Mouse (Mus musculus): ENCODE measurements around the gene Gm20509. TPM values are rescaled to one million over a fixed set of nuclear protein-coding genes. Genes with fewer than 3 reads are reported as not detected.

Gene Gm20509
- total RNA-seq, 1 experiment from 2014 or later = not detected

- no peak for ATAC-seq (replicated peaks in 1 of 2; ENCODE audit: insufficient read depth in 1 of 2, low FRiP score in 2 of 2, low TSS enrichment in 1 of 2, low read depth in 1 of 2, poor library complexity in 2 of 2, severe bottlenecking in 2 of 2)
Measured at GRCm38 (mm10) chr9:73130529-73130928, 28.3 kb downstream of the Gm20509 start.

GRCm38 (mm10) chr9:73137341-73137886, 35.1 kb downstream of the Gm20509 start:
- ATAC-seq (replicated peaks in 1 of 2; ENCODE audit: insufficient read depth in 1 of 2, low FRiP score in 2 of 2, low TSS enrichment in 1 of 2, low read depth in 1 of 2, poor library complexity in 2 of 2, severe bottlenecking in 2 of 2) = no peak

DNA sequence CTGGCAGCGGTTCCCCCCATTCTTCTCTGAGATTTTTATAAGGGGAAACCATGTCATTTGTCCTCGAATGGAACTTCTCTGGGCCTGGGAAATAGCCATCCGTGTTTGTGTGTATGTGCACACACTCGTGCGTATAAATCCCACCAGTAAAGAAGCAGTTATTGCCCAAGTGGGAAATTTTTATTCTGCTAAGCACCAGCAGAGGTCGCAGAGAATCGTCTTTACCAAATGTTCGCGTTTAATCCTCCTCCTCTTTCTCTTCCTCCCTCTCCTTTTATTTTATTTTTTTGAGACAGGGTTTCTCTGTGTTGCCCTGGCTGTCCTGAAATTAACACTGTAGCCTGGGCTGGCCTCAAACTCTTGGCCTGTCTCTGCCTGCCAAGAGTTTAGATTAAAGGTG, 52.1 kb downstream of the Gm20509 start:
- ATAC-seq (replicated peaks in 1 of 2; ENCODE audit: insufficient read depth in 1 of 2, low FRiP score in 2 of 2, low TSS enrichment in 1 of 2, low read depth in 1 of 2, poor library complexity in 2 of 2, severe bottlenecking in 2 of 2) = no peak

- peak in 1 of 2 experiments; percentile 41; a peak in 1 of 4 replicates for ATAC-seq (replicated peaks in 1 of 2; ENCODE audit: insufficient read depth in 1 of 2, low FRiP score in 2 of 2, low TSS enrichment in 1 of 2, low read depth in 1 of 2, poor library complexity in 2 of 2, severe bottlenecking in 2 of 2)
Measured at GRCm38 (mm10) chr9:73157968-73158367, 55.7 kb downstream of the Gm20509 start.

DNA sequence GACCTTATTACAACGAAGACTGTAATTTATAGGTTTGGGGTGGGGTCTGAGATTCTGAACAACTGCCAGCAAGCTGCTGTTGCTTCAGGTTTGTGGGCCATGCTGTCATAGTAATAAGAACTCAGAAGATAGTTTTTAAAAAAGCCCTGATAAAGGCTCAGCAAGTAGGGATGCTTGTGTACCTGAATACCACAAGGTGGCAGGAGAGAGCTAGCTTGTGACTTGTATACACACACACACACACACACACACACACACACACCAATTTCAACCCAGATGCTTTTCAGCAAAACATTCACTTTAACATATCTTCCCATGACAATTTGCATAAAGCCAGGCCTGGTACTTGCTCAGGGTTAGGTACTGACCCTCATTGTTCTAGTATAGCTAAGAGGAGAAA, 57.0 kb downstream of the Gm20509 start:
- ATAC-seq (replicated peaks in 1 of 2; ENCODE audit: insufficient read depth in 1 of 2, low FRiP score in 2 of 2, low TSS enrichment in 1 of 2, low read depth in 1 of 2, poor library complexity in 2 of 2, severe bottlenecking in 2 of 2) = no peak

- peak; percentile 67 to 80 for ATAC-seq (replicated peaks in 1 of 2; ENCODE audit: insufficient read depth in 1 of 2, low FRiP score in 2 of 2, low TSS enrichment in 1 of 2, low read depth in 1 of 2, poor library complexity in 2 of 2, severe bottlenecking in 2 of 2)
Measured at GRCm38 (mm10) chr9:73162571-73163333, 60.5 kb downstream of the Gm20509 start.

DNA sequence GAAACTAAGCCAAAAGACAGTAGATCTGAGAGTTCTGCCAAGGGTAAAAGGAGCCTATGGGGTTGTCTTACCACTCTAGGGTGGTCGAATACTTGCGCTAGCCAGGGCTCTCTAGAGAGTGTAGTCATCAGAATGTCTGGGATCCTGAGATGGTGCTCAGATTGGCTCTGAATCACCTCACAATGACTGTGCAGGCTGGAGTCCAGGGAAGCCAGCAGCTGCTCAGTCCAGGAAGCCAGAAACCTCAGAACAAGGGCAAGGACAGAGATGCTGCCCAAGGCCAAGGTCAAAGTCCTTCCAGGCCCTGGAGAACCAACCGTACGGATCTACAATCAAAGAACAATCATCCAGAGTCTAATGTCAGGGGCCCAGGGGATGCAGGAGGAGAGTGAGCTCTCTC, 63.4 kb downstream of the Gm20509 start:
- no peak for ATAC-seq (replicated peaks in 1 of 2; ENCODE audit: insufficient read depth in 1 of 2, low FRiP score in 2 of 2, low TSS enrichment in 1 of 2, low read depth in 1 of 2, poor library complexity in 2 of 2, severe bottlenecking in 2 of 2)

Other genes with a start within 250 kb of the Gm20509 start
- gene Pygo1, start 176.8 kb upstream of the Gm20509 start, total RNA-seq (2017) = 0.06 TPM in 1 of 2 replicates, not detected in the other
- 0.94 and 3.0 TPM in 2 replicates for gene Dyx1c1, start 143.7 kb upstream of the Gm20509 start, total RNA-seq (2017)
- not detected in 2 replicates for gene Gm44503, start 143.6 kb upstream of the Gm20509 start, total RNA-seq (2017)
- gene Ccpg1os, start 117.1 kb upstream of the Gm20509 start, total RNA-seq (2017) = 11.6 and 15.3 TPM in 2 replicates
- gene Ccpg1, start 117.0 kb upstream of the Gm20509 start, total RNA-seq (2017) = 66.4 and 74.7 TPM in 2 replicates
- gene Pigb, start 62.1 kb upstream of the Gm20509 start, total RNA-seq (2017) = 8.7 and 13.1 TPM in 2 replicates
- gene Rab27a, start 57.6 kb upstream of the Gm20509 start, total RNA-seq (2017) = 85.9 and 109 TPM in 2 replicates
- gene Khdc3, start 634 bp upstream of the Gm20509 start, total RNA-seq (2017) = 0.40 TPM in 1 of 2 replicates, not detected in the other
- gene Rsl24d1, start 11.0 kb downstream of the Gm20509 start, total RNA-seq (2017) = 176 and 264 TPM in 2 replicates